Mouse (Mus musculus) layer of hippocampus, adult 8-10 months (tissue): ENCODE measurements around the gene Hyal1. TPM values are rescaled to one million over a fixed set of nuclear protein-coding genes. Genes with fewer than 3 reads are reported as not detected.
"Not testable (repeated sequence)": the region's sequence is repeated elsewhere in the genome, so short reads cannot be mapped to it uniquely, and the experiment has no call there.

Source experiments
- DNase-seq, 2 experiments: peaks; one replicate each; pipeline ENCODE4 v3.0.0; 2022; ENCODE audit warnings: low spot score in 2 of 2
- total RNA-seq, 4 experiments: library from RNA; stranded (reverse); gene quantifications; 2 replicates each; pipeline ENCODE4 v1.2.4; 2022

Hyal1 gene
- total RNA-seq, 4 experiments from 2014 or later: 7.6 to 9.7 (median 8.4) TPM

DNA sequence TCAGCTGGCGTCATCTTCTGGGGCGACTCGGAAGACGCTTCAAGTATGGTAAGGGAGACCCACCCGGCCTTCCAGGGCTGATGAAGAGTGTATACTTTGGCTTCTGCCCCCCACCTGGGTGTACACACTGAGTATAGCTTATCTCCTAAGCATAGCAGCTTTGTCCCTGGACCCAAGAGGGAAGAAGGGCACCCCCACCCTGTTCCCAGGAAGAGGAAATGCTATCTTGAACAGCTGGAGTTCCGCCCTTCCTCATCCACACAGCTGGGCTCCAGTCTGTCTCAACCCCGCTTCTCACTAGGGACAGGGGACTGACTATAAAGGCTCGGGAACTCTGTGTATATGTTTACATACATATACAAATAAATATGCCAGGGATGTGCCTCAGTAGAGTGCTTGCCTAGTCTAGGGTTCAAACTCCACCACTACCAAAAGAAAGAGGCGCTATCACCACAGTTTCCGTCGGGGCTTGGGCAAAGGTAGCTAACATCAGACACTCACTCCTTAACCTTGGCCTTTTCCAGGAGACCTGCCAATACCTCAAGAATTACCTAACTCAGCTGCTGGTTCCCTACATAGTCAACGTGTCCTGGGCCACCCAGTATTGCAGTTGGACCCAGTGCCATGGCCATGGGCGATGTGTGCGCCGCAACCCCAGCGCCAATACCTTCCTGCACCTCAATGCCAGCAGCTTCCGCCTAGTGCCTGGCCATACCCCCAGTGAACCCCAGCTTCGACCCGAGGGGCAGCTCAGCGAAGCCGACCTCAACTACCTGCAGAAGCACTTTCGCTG, 5.0 kb upstream of the Hyal1 start:
- no peak for DNase-seq

DNA sequence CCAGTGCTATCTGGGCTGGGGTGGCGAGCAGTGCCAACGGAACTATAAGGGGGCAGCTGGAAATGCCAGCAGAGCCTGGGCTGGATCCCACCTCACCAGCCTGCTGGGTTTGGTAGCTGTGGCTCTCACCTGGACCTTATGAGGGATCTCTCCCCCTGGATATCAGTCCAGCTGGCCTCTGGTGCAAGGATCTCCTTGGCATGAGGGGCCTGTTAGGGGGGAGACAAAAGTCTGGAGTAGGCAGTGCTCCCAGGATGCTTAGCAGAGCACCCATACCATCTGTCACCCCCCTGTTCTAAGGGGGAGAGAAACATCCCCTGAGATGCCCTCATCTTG, 4.4 kb upstream of the Hyal1 start:
- no peak for DNase-seq

DNA sequence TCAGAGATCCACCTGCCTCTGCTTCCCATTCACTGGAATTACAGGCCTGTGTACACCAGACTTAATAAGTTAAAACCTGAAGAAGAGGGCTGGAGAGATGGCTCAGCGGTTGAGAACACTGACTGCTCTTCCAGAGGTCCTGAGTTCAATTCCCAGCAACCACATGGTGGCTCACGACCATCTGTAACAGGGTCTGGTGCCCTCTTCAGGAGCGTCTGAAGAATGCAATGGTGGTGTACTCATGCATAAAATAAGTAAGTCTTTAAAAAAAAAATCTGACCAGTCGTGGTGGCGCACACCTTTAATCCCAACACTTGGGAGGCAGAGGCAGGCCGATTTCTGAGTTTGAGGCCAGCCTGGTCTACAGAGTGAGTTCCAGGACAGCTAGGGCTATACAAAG, 3.0 kb upstream of the Hyal1 start:
- not testable (repeated sequence) for DNase-seq

DNA sequence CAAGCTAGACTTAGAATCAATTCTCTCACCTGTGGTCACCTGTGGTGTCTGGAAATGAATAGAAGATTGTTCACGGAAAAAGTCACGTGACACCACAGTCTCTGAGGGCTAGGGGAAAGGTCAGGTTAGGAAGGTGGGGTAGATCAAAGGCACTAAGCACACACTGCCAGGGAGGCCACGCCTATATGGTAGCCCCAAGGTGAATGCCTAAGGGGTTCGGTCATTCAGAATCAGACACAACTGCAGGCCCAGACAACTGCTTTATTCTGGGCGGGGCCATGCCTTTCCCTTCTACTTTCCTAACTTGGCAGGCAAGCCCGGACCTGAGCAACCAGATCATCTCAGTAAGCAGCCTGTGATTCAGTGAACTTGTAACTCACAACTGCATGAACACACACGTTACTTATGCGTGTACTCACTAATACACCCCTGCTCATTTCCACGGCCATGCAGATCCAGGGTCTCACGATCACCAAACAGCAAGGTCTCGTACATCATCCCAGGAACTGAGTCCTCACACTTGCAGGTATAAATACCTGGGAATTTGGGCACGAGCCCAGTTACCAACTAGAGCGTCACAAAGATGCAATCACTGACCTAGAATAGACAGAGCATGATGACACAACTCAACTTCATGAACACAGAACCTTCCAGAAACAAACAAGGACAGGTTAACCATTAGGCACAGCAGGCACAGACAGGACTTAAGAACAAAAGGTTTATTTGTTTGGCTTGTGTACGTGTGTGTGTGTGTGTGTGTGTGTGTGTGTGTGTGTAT, 959 bp upstream of the Hyal1 start:
- no peak for DNase-seq

DNA sequence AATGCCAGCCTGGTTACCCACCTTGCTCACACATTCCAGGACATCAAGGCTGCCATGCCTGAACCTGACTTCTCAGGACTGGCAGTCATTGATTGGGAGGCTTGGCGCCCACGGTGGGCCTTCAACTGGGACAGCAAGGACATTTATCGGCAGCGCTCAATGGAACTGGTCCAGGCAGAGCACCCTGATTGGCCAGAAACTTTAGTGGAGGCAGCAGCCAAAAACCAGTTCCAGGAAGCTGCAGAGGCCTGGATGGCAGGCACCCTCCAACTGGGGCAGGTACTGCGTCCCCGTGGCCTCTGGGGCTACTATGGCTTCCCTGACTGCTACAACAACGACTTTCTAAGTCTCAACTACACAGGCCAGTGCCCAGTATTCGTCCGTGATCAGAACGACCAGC, 1.1 kb downstream of the Hyal1 start:
- DNase-seq: no peak

DNA sequence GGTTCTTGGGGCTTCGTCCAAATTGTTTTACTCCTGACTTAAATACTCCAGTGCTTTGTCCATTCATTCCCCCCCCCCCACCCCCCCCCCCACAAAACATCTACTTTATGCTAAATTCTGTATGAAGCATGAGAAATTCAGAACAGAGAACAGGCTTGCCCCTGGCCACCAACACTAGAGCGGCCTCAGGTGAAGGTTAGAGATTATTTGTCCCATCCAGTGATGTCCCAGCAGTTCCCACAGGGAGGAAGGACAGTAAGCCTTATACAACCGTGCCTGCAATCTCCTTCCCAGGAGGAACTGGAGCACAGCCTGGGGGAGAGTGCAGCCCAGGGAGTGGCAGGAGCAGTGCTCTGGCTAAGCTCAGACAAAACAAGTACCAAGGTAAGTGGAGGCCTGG, 1.9 kb downstream of the Hyal1 start, which contains the start of gene Naa80:
Naa80 (plus strand) TSS at position 301 of the 400 bp plus-strand sequence.
- no peak for DNase-seq

DNA sequence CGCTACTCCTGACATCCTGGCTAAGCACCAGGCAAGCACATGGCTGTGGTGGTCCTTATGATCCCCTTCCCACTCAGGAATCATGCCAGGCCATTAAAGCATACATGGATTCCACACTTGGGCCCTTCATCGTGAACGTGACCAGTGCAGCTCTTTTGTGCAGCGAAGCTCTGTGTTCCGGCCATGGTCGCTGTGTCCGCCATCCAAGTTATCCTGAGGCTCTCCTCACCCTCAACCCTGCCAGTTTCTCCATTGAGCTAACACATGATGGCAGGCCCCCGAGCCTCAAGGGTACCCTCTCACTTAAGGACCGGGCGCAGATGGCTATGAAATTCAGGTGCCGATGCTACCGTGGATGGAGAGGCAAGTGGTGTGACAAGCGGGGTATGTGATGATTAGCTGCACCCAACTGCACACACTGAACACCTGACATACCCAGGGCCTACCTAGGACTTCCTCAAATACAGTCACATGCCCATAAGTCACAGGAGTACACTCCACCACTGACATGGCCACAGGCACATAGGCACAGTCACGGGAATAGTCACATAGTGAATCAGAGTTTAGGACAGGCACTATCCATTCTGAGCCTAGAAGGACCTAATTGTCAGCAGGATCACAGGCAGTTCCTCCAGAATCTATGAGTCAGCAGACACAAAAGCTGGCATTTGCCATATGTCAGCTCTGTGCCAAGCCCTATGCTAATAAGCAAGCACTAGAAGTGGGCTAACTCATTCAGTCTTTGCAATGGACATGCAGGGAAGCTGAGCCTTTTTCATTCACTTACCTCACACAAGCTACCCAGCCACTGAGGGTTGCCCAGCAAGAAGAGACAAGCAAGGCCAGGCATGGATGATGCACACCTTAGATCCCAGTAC, 2.5 kb downstream of the Hyal1 start:
- DNase-seq: no peak

DNA sequence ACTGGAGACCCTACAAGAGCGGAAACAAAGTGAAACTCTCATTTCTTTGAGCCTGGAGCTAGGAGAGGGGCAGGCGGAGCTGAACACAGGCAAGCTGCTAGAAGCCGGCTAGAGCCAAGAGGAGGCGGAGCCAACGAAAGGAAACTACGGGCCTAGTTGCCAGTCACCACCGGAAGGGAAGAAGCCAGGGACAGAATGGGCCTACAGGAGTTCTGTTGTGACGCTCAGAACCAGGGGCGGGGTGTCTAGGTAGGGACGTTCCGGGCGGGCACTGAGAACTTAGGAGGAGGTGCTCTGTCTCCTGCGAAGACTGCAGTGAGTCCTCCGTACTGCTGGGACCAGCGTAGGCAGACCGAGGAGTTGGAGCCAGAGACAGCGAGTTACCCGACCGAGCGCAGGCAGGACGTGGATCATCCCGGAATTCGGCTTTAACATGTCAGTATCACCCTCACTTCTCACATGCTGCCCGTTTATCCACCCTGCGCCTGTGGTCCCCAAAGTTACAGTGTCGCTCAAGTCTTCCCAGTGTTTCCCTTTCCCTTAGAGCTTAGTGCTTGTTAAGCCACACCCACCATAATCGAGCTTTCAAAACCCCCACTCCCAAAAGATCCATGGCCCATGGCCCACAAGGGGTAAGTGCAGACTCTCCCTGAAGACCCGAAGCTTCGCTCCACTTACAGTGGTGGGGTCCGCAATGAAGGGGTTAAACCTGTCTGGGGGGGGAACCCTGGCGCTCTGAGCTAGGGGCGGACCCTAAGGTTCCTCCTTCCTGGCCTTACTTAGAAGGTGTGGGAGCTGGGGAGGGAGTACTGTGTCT, 4.0 kb downstream of the Hyal1 start, which contains the start of gene Hyal3:
Hyal3 (plus strand) TSS at position 318 of the 817 bp plus-strand sequence.
- peak; percentile 87 to 91 for DNase-seq

DNA sequence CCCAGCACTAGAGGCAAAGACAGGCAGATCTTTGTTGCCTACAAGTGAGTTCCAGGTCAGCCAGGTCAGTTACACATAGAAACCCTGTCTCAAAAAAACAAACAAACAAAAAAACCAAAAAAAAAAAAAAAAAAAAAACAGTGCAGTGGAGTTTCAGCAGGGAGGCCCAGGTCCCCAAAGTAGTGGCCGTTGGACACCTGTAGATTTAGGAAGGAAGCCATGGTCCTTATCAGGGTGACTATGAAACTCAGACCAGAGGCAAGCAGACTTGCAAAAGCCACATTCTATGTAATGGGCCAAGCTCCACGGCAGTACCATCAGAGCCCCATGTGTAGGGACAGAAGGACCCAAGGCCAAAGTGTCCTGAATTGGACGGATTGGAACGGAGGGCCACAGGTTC, 4.9 kb downstream of the Hyal1 start:
- DNase-seq: no peak

DNA sequence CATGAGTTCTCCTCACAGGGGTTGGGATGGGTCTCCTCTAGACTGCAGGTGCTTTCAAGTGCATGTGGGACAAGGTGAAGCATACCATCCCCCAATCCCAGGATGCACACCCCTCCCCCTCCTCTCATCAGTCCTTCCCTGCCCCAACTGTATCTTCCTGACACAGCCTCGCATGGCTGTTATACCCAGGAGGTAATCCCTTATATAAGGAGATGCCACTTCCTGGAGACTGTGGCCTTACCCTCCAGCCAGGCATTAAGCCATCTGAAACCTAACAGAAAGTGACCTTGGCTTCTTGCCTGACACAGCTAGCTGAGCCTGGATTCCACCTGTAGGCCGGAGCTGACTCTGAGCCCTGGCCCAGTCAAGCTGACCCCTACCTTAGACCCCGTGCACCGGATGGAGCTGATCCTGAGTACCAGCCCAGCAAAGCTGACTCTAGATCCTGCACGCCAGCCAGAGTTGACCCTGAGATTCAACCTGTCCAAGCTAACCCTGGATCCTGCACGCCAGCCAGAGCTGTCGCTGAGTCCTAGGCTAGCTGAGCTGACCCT, 5.9 kb downstream of the Hyal1 start:
- no peak for DNase-seq

DNA sequence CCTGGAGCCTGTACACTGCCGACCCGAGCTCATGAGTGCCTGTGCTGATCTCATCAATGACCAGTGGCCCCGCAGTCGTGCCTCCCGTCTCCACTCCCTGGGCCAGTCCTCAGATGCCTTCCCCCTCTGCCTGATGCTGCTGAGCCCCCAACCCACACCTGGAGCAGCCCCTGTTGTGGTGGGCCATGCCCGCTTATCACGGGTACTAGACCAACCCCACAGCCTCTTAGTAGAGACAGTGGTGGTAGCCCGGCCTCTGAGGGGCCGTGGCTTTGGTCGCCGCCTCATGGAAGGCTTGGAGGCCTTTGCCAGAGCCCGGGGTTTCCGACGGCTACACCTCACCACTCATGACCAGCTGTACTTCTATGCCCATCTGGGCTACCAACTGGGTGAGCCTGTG, 6.4 kb downstream of the Hyal1 start:
- DNase-seq: no peak

DNA sequence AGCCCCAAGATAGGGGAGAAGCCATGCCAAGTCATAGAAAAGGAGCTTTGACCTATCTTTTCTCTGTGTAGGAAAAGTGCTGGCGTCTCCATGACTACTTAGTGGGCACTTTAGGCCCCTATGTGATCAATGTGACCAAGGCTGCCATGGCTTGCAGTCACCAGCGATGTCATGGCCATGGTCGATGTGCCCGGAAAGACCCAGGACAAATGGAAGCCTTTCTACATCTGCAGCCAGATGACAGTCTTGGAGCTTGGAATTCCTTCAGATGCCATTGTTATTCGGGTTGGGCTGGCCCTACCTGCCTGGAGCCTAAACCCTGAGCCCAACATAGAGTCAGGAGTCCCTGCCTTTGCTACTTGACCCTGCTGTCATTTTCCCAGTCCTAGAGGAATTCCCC, 9.8 kb downstream of the Hyal1 start:
- DNase-seq: no peak

DNA sequence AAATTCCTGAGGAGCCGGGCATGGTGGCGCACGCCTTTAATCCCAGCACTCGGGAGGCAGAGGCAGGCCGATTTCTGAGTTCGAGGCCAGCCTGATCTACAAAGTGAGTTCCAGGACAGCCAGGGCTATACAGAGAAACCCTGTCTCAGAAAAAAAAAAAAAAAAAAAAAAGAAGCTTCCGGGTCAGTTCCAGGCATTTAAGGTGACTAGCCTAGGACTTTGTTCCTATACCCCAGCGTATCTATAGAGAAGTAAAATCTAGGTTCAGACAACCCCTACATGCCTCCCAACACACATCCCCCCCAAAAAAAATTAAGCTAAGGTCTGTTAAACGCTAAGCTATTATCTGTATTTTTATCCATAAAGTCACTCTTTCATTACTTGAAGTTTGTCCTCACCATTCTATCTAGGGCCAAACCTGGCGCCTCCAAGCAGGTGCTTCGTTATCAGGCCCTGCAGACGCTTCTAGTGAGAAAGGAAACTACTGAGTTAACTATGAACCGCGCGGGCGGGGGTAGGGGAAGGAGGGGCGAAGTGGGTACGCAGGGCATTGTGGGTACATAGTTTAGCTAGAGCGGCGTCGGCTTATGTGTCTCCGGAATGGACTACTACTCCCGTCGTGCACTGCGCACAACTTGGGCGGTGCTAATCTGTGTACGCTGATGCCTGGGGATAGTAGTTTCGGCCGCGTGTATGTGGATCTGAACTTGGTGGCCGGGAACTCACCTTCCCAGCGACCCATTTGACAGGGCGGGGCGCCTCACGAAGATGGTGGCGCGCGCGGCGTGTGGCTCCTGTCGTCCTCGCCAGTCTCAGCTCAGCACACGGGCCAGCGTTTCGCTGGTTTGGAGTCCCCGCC, 10.5 kb downstream of the Hyal1 start, which contains the start of gene Ifrd2:
Ifrd2 (plus strand) TSS at position 669 of the 859 bp plus-strand sequence.
- DNase-seq: peak; percentile 98 to 99

DNA sequence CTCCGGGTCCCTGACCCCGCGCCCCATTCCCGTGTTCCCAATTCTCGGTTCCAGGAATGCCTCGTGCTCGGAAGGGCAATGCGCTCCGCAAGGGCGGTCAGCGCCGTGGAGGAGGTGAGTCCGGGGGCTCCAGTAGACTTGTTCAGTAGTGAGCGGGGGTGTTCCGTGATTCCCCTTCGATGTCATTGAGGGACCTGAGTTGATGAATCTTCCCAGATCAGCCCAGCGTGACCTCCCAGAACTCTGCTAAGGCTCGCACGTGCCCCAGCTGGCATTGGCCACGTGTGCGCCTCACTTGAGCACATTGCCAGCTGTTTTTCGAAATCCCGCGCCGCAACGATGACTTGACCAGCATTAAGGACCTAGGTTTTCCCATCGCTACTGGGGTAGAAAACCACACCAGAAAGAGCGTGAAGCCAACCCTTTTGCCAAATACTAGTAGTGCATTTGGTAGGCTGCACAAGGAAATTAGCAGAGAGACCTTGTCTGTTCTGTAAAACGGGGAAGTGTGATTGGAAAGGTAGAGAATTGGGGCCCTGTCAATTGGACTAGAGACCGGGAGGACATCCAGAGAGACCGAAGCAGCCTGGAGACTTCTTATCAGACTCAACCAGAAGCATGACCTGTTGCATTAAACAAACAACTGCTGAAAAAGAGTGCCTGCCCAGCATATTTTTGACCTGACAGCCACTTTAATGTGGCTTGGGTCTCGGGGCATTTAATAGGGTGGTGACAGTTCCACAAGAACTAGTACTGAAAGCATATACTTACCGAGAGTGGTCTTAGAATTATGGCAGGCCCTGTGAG, 11.3 kb downstream of the Hyal1 start:
- no peak for DNase-seq

DNA sequence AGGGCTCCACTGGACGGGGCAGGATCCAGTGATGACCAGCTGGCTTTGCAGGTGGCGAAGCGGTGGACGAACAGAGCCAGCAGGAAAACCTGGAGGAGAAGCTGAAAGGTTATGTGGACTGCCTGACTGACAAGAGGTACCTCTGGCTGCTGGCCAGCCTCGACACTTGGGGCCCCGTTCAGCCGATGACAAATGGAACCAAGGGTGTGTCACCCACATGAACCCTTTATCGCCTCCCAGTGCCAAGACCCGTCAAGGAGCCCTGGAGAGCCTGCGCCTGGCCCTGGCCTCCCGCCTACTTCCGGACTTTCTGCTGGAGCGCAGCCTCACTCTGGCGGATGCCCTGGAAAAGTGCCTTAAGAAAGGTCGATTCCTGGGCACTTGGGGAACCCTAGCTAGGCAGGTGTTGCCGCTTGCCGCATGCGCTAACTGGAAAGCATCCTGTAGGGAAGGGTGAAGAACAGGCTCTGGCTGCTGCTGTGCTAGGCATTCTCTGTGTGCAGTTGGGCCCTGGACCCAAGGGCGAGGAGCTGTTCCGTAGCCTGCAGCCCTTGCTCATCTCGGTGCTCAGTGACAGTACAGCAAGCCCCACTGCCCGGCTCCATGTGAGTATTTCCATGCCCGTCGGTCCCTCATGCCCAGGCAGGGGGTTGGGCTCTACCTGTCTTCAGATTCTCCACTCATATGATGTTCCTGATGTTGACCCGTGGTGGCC, 13.5 kb downstream of the Hyal1 start:
- no peak for DNase-seq

DNA sequence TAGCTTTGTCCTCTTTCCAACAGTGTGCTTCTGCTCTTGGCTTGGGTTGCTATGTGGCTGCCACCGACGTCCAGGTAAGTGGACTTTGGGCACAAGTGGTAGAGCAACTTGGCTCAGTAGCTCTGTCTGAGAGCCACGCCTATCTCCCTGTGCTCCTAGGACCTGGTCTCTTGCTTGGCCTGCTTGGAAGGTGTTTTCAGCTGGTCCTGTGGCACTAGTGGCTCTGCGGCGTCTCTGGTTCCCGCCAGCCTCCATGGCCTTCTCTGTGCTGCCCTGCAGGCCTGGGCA, 14.0 kb downstream of the Hyal1 start:
- no peak for DNase-seq

DNA sequence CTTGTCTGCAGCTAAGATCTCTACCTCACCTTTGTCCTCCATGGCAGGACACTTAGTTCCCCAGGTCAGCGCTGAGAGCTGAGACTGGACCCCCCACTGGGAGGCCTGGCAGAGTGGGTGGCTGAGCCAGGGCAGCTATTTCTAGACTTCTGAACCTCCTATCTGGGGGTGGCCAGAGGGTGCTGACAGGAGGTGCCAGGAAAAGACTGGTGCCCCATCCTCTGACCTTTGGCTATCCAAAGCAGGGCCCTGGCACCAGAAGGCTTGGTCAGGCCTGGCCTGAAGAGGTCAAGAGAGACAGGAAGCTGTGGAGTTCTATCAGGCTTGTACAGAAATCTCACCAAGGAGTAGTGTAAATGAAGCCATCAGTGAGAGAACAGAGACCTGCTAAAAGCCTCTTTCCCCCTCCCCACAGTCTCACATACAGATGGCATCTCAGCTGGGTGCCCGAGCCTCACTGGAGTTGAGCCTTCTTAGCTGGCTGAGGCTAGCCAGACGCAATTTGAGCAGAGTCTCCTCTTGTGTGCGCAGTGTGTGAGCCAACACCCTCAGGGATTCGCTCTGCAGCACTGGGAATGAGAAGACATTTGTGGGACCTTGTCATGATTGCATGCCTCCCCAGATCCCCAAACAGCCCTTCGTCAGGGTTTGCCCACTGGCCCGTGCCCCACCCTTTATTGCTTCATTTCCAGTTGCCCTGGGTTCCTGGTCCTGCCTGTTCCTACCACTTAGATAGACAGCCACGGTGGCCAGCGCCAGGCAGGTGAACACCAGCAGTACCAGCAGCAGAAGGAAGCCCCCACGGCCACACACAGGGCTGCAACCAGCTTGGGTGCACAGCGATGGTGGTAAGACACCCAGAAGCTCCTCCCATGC, 16.6 kb downstream of the Hyal1 start:
- no peak for DNase-seq
